Mouse (Mus musculus) forebrain, postnatal 0 days (tissue): ENCODE results near the gene Dynlt1b. TPM values are rescaled to one million over a fixed set of nuclear protein-coding genes. Genes with fewer than 3 reads are reported as not detected.
A peak's percentile ranks its signal among the peaks of the same experiment; 100 is the strongest.
"Not testable (repeated sequence)": the region's sequence is repeated elsewhere in the genome, so short reads cannot be mapped to it uniquely, and the experiment has no call there.

ENCODE experiments used
- ATAC-seq: fragments of 200-750 bp; cut with Nextera tagmentation; 2 replicates; pipeline ENCODE4 v1.8.0; 2017; ENCODE audit warnings: mild to moderate bottlenecking, moderate library complexity
- DNase-seq: peaks from one replicate; pipeline ENCODE4 v3.0.0-alpha.2; 2015
- H3K27ac ChIP-seq: fragments of 300-500 bp; sonication (generic); 2 replicates; pipeline ENCODE4 v1.5.1; 2014; ENCODE audit warnings: low read depth, mild to moderate bottlenecking, antibody characterized with exemption, low read length, moderate library complexity, mixed read lengths
- H3K27me3 ChIP-seq: fragments of 300-500 bp; sonication (generic); 2 replicates; pipeline ENCODE4 v1.6.1; 2014; ENCODE audit warnings: mild to moderate bottlenecking, low read length, mixed read lengths; ENCODE audit not compliant: insufficient read depth
- H3K36me3 ChIP-seq: fragments of 300-500 bp; sonication (generic); 2 replicates; pipeline ENCODE4 v1.6.1; 2014; ENCODE audit warnings: mild to moderate bottlenecking, moderate library complexity; ENCODE audit not compliant: insufficient read depth
- H3K4me1 ChIP-seq: fragments of 300-500 bp; sonication (generic); 2 replicates; pipeline ENCODE4 v1.6.1; 2014; ENCODE audit warnings: antibody characterized with exemption; ENCODE audit not compliant: insufficient read depth
- H3K4me2 ChIP-seq: fragments of 300-500 bp; sonication (generic); 2 replicates; pipeline ENCODE4 v1.6.1; 2014; ENCODE audit warnings: low read depth, mild to moderate bottlenecking, moderate library complexity
- H3K4me3 ChIP-seq: fragments of 300-500 bp; sonication (generic); 2 replicates; pipeline ENCODE4 v1.5.1; 2014; ENCODE audit warnings: low read depth, low read length, mixed read lengths
- H3K9ac ChIP-seq: fragments of 300-500 bp; sonication (generic); 2 replicates; pipeline ENCODE4 v1.6.1; 2014; ENCODE audit warnings: mild to moderate bottlenecking
- H3K9me3 ChIP-seq: fragments of 300-500 bp; sonication (generic); 2 replicates; pipeline ENCODE4 v1.6.1; 2016; ENCODE audit warnings: low read length
- CTCF ChIP-seq: sonication (generic); IDR thresholded peaks from 2 replicates; pipeline ENCODE4 v1.5.1; 2016; ENCODE audit warnings: antibody characterized with exemption, control low read depth, low read depth
- WGBS: fragments of 180-500 bp; shearing (Covaris S2); extraction: QIAGEN DNeasy Blood & Tissue Kit; methylation state at CpG from one replicate; pipeline ENCODE4 v1.1.7; 2014; 5-methylcytosine and 5-hydroxymethylcytosine counted together
- polyA plus RNA-seq: library from polyadenylated mRNA; unstranded; fragments of >200 nt; fragmentation: Nextera tagmentation; extraction: Ambion mirVana; gene quantifications from 2 replicates; pipeline ENCODE4 v1.2.1, GENCODE M21; 2015
- total RNA-seq: library from RNA; depleted of rRNA; stranded (reverse); fragments of >200 nt; gene quantifications from 2 replicates; pipeline ENCODE4 v1.2.3, GENCODE M21; 2014; rRNA removed

The Dynlt1b gene
- total RNA-seq = 431 and 543 TPM in 2 replicates
- polyA plus RNA-seq = 1,167 and 1,337 TPM in 2 replicates

GRCm38 (mm10) chr17:6429945-6430344, at the start of gene Dynlt1b:
TSS of gene Dynlt1b (plus strand) at chr17:6430112.
- not testable (repeated sequence) for H3K27me3 ChIP-seq, H3K36me3 ChIP-seq, H3K4me1 ChIP-seq, H3K9me3 ChIP-seq
- WGBS = 3% methylated on average over 27 of the region's 27 CpGs
- Histone ChIP-seq H3K27ac (peak within 1 kb of the TSS; percentile 80), H3K4me2 (peak within 1 kb of the TSS; percentile 53), H3K4me3 (peak within 1 kb of the TSS; percentile 49), H3K9ac (peak within 1 kb of the TSS; percentile 60)
- ATAC-seq = peak; percentile 95
- TF ChIP-seq CTCF = peak; percentile 40
- DNase-seq = peak; percentile 100

- DNase-seq, H3K9ac ChIP-seq, H3K27ac ChIP-seq, H3K9me3 ChIP-seq, H3K27me3 ChIP-seq, H3K36me3 ChIP-seq, H3K4me1 ChIP-seq, H3K4me3 ChIP-seq, H3K4me2 ChIP-seq: not testable (repeated sequence)
- WGBS = 44% methylated on average over 1 of the region's 8 CpGs
- ATAC-seq = peak; percentile 86
These were observed 49.6 kb upstream of the Dynlt1b start for GRCm38 (mm10) chr17:6380182-6380841.

- H3K4me2 ChIP-seq, H3K4me1 ChIP-seq, H3K27me3 ChIP-seq, DNase-seq, H3K4me3 ChIP-seq, H3K27ac ChIP-seq, H3K36me3 ChIP-seq, H3K9ac ChIP-seq, H3K9me3 ChIP-seq: not testable (repeated sequence)
- WGBS = no CpG with 5 or more reads among the region's 8 CpGs
- ATAC-seq = peak; percentile 40
These were observed 48.7 kb upstream of the Dynlt1b start for GRCm38 (mm10) chr17:6381071-6381682.

GRCm38 (mm10) chr17:6386927-6387326, 43.0 kb upstream of the Dynlt1b start:
- H3K36me3 ChIP-seq, H3K4me2 ChIP-seq, H3K9me3 ChIP-seq, H3K9ac ChIP-seq, DNase-seq, H3K4me3 ChIP-seq, H3K27ac ChIP-seq, H3K4me1 ChIP-seq, H3K27me3 ChIP-seq: not testable (repeated sequence)
- peak; percentile 62; the same call in 1 of the 2 replicates for ATAC-seq
- WGBS = no CpG with 5 or more reads among the region's 4 CpGs

GRCm38 (mm10) chr17:6387380-6387911, 42.5 kb upstream of the Dynlt1b start:
- not testable (repeated sequence) for H3K36me3 ChIP-seq, H3K9ac ChIP-seq, H3K9me3 ChIP-seq, DNase-seq, H3K27ac ChIP-seq, H3K4me1 ChIP-seq, H3K4me2 ChIP-seq, ATAC-seq, H3K27me3 ChIP-seq, H3K4me3 ChIP-seq
- WGBS = no CpG with 5 or more reads among the region's 9 CpGs

- ATAC-seq = peak; percentile 62
- not testable (repeated sequence) for H3K4me1 ChIP-seq, H3K9ac ChIP-seq, H3K27me3 ChIP-seq, H3K36me3 ChIP-seq, H3K4me3 ChIP-seq, DNase-seq, H3K9me3 ChIP-seq, H3K4me2 ChIP-seq, H3K27ac ChIP-seq
- WGBS = 52% methylated on average over 1 of the region's 7 CpGs
These were observed 40.4 kb upstream of the Dynlt1b start for GRCm38 (mm10) chr17:6389463-6389862.

GRCm38 (mm10) chr17:6390731-6391130, 39.2 kb upstream of the Dynlt1b start:
- H3K4me2 ChIP-seq, DNase-seq, H3K36me3 ChIP-seq, H3K4me1 ChIP-seq, H3K27me3 ChIP-seq, H3K27ac ChIP-seq, H3K9ac ChIP-seq, H3K9me3 ChIP-seq, H3K4me3 ChIP-seq, ATAC-seq: not testable (repeated sequence)
- 100% methylated on average over 1 of the region's 2 CpGs for WGBS

- not testable (repeated sequence) for H3K9ac ChIP-seq, H3K9me3 ChIP-seq, H3K27ac ChIP-seq, DNase-seq, ATAC-seq, H3K36me3 ChIP-seq, H3K4me3 ChIP-seq, H3K27me3 ChIP-seq, H3K4me1 ChIP-seq, H3K4me2 ChIP-seq
- 87% methylated on average over 5 of the region's 6 CpGs for WGBS
These were observed 38.2 kb upstream of the Dynlt1b start for GRCm38 (mm10) chr17:6391736-6392135.

- not testable (repeated sequence) for DNase-seq, H3K9me3 ChIP-seq, H3K36me3 ChIP-seq, H3K4me2 ChIP-seq, H3K4me3 ChIP-seq, H3K4me1 ChIP-seq, H3K27ac ChIP-seq, H3K9ac ChIP-seq, H3K27me3 ChIP-seq
- ATAC-seq = peak; percentile 19; the same call in 1 of the 2 replicates
- WGBS = no CpG with 5 or more reads among the region's 4 CpGs
These were observed 37.2 kb upstream of the Dynlt1b start for GRCm38 (mm10) chr17:6392473-6393340.

GRCm38 (mm10) chr17:6398079-6398478, 31.8 kb upstream of the Dynlt1b start:
- H3K9me3 ChIP-seq, H3K9ac ChIP-seq, H3K4me3 ChIP-seq, H3K4me2 ChIP-seq, DNase-seq, H3K4me1 ChIP-seq, H3K27me3 ChIP-seq, ATAC-seq, H3K36me3 ChIP-seq, H3K27ac ChIP-seq: not testable (repeated sequence)
- WGBS = 100% methylated on average over 1 of the region's 3 CpGs
